Comparison of ENCODE assay signal across 10 mouse cellular contexts in the genomic region with DNA sequence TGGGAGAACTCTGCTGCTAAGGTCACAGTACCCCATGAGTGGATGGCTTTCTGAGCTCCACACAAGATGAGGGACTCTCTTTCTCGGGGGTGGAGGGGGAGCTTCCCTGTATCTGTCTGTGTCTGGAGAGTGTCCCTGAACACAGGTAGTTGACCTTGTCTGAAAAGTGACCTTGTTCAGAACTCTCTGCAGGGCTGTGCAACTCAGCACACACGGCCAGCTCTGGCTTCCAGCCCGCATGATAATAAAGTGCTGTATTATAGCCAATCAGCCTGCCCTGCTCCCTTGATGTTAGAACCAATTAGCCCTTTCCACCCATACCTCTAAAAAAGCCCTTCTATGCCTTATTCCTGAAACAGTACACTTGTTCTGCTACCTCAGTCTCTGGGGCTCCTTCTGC.
DNase-seq lines count a peak whose midpoint lies in the region; ATAC-seq and TF ChIP-seq lines count a peak whose summit lies in the region.
"Had no signal": no experiment of that assay in that cellular context is flagged by ENCODE, and none has a peak within 500 bp of the region (broad histone marks: within the 10 kb centered on the region; RNA-seq: fewer than 3 reads in every experiment).

No protein-coding gene starts in this region.

- H3K4me3 ChIP-seq in cerebellum, adult 2 months (replicated peaks; ENCODE audit: insufficient read depth, low read depth, low read length), result no peak overlapping the region
- H3K4me3 ChIP-seq in hindbrain, embryonic 15.5 days, result no peak overlapping the region
- H3K4me3 ChIP-seq in hindbrain, embryonic 11.5 days (ENCODE audit: low read depth, low read length), result no peak overlapping the region
- H3K4me3 ChIP-seq in midbrain, embryonic 16.5 days (ENCODE audit: low read depth, low read length), result no peak overlapping the region
- H3K4me3 ChIP-seq in midbrain, embryonic 10.5 days, result no peak overlapping the region
- H3K4me3 ChIP-seq: embryonic facial prominence, embryonic 12.5 days had no signal

- H3K9me3 ChIP-seq in hindbrain, embryonic 15.5 days, result no peaks in the 10 kb centered on the region
- no peaks in the 10 kb centered on the region for H3K9me3 ChIP-seq in hindbrain, embryonic 11.5 days (ENCODE audit: control insufficient read depth, low read length)
- no peaks in the 10 kb centered on the region for H3K9me3 ChIP-seq in midbrain, embryonic 16.5 days (replicated peaks; ENCODE audit: control insufficient read depth, low read length, poor library complexity, severe bottlenecking)
- no peaks in the 10 kb centered on the region for H3K9me3 ChIP-seq in midbrain, embryonic 10.5 days (replicated peaks)
- H3K9me3 ChIP-seq: embryonic facial prominence, embryonic 12.5 days had no signal

- peak in 1 of 2 experiments; percentile 38 for DNase-seq in cerebellum, adult 2 months
- DNase-seq in cerebellum, postnatal 36 days, result no peak
- no peak for DNase-seq in hindbrain, embryonic 11.5 days (ENCODE audit: low spot score)
- DNase-seq in midbrain, embryonic 10.5 days (ENCODE audit: low spot score), result no peak
- peak; percentile 57 to 61 for DNase-seq in heart, postnatal 10 days
- DNase-seq in right cerebral cortex, postnatal 14 days, result no peak

- 30% methylated on average over 3 of the region's 3 CpGs for WGBS in cerebellum, adult 2 months
- 56% methylated on average over 3 of the region's 3 CpGs for WGBS in hindbrain, embryonic 15.5 days
- WGBS in hindbrain, embryonic 11.5 days, result 86% methylated on average over 3 of the region's 3 CpGs
- WGBS in midbrain, embryonic 16.5 days, result 49% methylated on average over 3 of the region's 3 CpGs
- WGBS in midbrain, embryonic 10.5 days, result 85% methylated on average over 3 of the region's 3 CpGs

- 0 out of 2 replicates have a peak, but pooled peaks have one; percentile 32 for ATAC-seq in hindbrain, embryonic 15.5 days (ENCODE audit: low FRiP score, low read depth)
- no peak for ATAC-seq in hindbrain, embryonic 11.5 days (ENCODE audit: low FRiP score)
- ATAC-seq in midbrain, embryonic 16.5 days, result peak; percentile 8; the same call in 1 of the 2 replicates

- no peak overlapping the region for H3K9ac ChIP-seq in hindbrain, embryonic 15.5 days
- no peak overlapping the region for H3K9ac ChIP-seq in hindbrain, embryonic 11.5 days (ENCODE audit: low read depth, low read length)
- H3K9ac ChIP-seq in midbrain, embryonic 16.5 days (ENCODE audit: low read depth, low read length), result no peak overlapping the region
- H3K9ac ChIP-seq: embryonic facial prominence, embryonic 12.5 days had no signal

- H3K36me3 ChIP-seq in hindbrain, embryonic 15.5 days, result no peaks in the 10 kb centered on the region
- H3K36me3 ChIP-seq in hindbrain, embryonic 11.5 days (ENCODE audit: control insufficient read depth, insufficient read depth, low read length), result no peaks in the 10 kb centered on the region
- no peaks in the 10 kb centered on the region for H3K36me3 ChIP-seq in midbrain, embryonic 16.5 days (ENCODE audit: control insufficient read depth, insufficient read depth, low read length)
- H3K36me3 ChIP-seq in midbrain, embryonic 10.5 days, result no peaks in the 10 kb centered on the region
- H3K36me3 ChIP-seq: embryonic facial prominence, embryonic 12.5 days had no signal

- peak overlapping the region; percentile 57 for H3K27ac ChIP-seq in cerebellum, adult 2 months (ENCODE audit: insufficient read depth, low read length)
- peak overlapping the region; percentile 43; the same call in 1 of the 2 replicates for H3K27ac ChIP-seq in hindbrain, embryonic 15.5 days (replicated peaks)
- H3K27ac ChIP-seq in hindbrain, embryonic 11.5 days (ENCODE audit: low read depth, low read length), result no peak overlapping the region
- no peak overlapping the region for H3K27ac ChIP-seq in midbrain, embryonic 16.5 days (ENCODE audit: low read length)
- H3K27ac ChIP-seq in midbrain, embryonic 10.5 days (replicated peaks), result no peak overlapping the region
- H3K27ac ChIP-seq: embryonic facial prominence, embryonic 12.5 days; kidney, postnatal 0 days had no signal

- intact Hi-C loops in heart, postnatal 10 days (cut with DNase I), result no loop called here

- no peaks in the 10 kb centered on the region for H3K27me3 ChIP-seq in cerebellum, adult 2 months (ENCODE audit: control insufficient read depth, insufficient read depth, low read length)
- H3K27me3 ChIP-seq in hindbrain, embryonic 15.5 days, result no peaks in the 10 kb centered on the region
- no peaks in the 10 kb centered on the region for H3K27me3 ChIP-seq in hindbrain, embryonic 11.5 days (ENCODE audit: control insufficient read depth, insufficient read depth, low read length)
- no peaks in the 10 kb centered on the region for H3K27me3 ChIP-seq in midbrain, embryonic 16.5 days (ENCODE audit: control insufficient read depth, insufficient read depth, low read depth, low read length)
- H3K27me3 ChIP-seq in midbrain, embryonic 10.5 days (ENCODE audit: low read depth, poor library complexity, severe bottlenecking), result no peaks in the 10 kb centered on the region
- H3K27me3 ChIP-seq: embryonic facial prominence, embryonic 12.5 days had no signal

- peaks cover 30% of the 10 kb centered on the region; the same call in 1 of the 2 replicates for H3K4me1 ChIP-seq in cerebellum, adult 2 months (ENCODE audit: control insufficient read depth, insufficient read depth, low read length)
- peaks cover 24% of the 10 kb centered on the region for H3K4me1 ChIP-seq in hindbrain, embryonic 15.5 days (replicated peaks)
- no peaks in the 10 kb centered on the region for H3K4me1 ChIP-seq in hindbrain, embryonic 11.5 days (replicated peaks; ENCODE audit: control insufficient read depth, insufficient read depth, low read length)
- H3K4me1 ChIP-seq in midbrain, embryonic 16.5 days (ENCODE audit: control insufficient read depth, insufficient read depth, low read length), result peaks cover 3% of the 10 kb centered on the region
- H3K4me1 ChIP-seq in midbrain, embryonic 10.5 days, result peaks cover 14% of the 10 kb centered on the region
- H3K4me1 ChIP-seq: embryonic facial prominence, embryonic 12.5 days had no signal

- no peak overlapping the region for H3K4me2 ChIP-seq in hindbrain, embryonic 15.5 days
- H3K4me2 ChIP-seq in hindbrain, embryonic 11.5 days (replicated peaks; ENCODE audit: low read depth, low read length), result no peak overlapping the region
- H3K4me2 ChIP-seq in midbrain, embryonic 16.5 days (ENCODE audit: low read length), result no peak overlapping the region
- H3K4me2 ChIP-seq: embryonic facial prominence, embryonic 12.5 days had no signal

- TF ChIP-seq CTCF in cerebellum, adult 2 months (IDR thresholded peaks at IDR 0.05; ENCODE audit: borderline replicate concordance, insufficient read depth, low read depth, low read length), result no peak

- TF ChIP-seq POLR2A in cerebellum, adult 2 months (IDR thresholded peaks at IDR 0.05; ENCODE audit: borderline replicate concordance, insufficient read depth, low read length), result no peak

Comparison
In these comparisons a context has a peak if more than half of its experiments do, and no peak if none do; other contexts are left out.
1. H3K27ac ChIP-seq: peak in cerebellum, adult 2 months (single experiment) and hindbrain, embryonic 15.5 days (single experiment); none in hindbrain, embryonic 11.5 days (single experiment), midbrain, embryonic 16.5 days (single experiment) and midbrain, embryonic 10.5 days (single experiment).
2. DNase-seq: peak in heart, postnatal 10 days (2 of 2); none in cerebellum, postnatal 36 days (0 of 2), hindbrain, embryonic 11.5 days (single experiment), midbrain, embryonic 10.5 days (single experiment) and right cerebral cortex, postnatal 14 days (single experiment).